Mouse (Mus musculus): ENCODE measurements around the gene Pak3. TPM values are rescaled to one million over a fixed set of nuclear protein-coding genes. Genes with fewer than 3 reads are reported as not detected.

Gene Pak3
- polyA plus RNA-seq, 1 experiment from 2014 or later = 4.9 TPM

DNA sequence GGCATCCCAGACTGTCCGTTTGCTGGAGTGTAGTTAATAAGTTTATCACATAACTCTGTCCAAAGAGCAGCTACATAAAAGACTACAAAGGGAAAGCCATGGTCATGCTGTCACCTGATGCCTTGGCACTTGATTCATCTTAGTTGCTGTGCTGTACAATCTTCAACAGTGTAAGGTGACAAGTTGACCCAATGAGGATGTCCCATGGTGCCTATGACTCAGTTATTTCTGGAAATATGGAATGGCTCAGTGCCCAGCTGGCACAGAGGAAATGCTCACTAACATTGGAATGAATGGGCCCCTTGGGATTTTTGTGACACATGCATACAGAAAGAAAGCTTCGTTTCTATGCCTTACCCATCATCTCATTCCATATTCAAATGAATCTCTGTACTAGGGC lies 55.3 kb downstream of the Pak3 start:
- WGBS = 28% methylated on average over 2 of the region's 2 CpGs
- no peaks in the 10 kb centered on the region for H3K9me3 ChIP-seq
- no peaks in the 10 kb centered on the region for H3K36me3 ChIP-seq
- no peak overlapping the region for H3K9ac ChIP-seq
- no peak overlapping the region for H3K4me3 ChIP-seq
- H3K27ac ChIP-seq (replicated peaks) = no peak overlapping the region
- no peaks in the 10 kb centered on the region for H3K27me3 ChIP-seq (replicated peaks)
- H3K4me1 ChIP-seq = no peaks in the 10 kb centered on the region
- no peak for ATAC-seq (ENCODE audit: extremely low read depth, insufficient number of reproducible peaks, low FRiP score, low TSS enrichment)
- H3K4me2 ChIP-seq = no peak overlapping the region

DNA sequence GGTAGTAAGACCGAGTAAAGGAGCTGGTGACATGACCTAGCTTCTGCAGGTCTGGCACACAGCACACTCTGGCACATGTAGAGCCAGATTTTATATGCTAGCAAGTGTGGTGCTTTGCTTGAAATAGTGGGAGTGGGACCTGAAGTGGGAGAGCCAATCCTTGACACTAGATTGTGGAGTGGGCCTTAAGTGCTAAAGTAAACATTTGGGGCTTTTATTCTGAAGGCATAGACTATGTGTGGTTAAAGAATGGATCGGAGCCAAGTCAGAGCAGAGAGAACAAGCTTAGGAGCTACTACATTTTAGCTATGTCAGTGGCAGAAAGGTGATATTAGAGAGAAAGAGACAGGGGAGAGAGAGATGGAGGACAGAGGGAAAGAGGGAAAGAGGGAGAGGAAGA lies 61.5 kb downstream of the Pak3 start:
- no peaks in the 10 kb centered on the region for H3K9me3 ChIP-seq
- no peak overlapping the region for H3K9ac ChIP-seq
- H3K4me1 ChIP-seq = no peaks in the 10 kb centered on the region
- WGBS = 70% methylated on average over 2 of the region's 2 CpGs
- no peaks in the 10 kb centered on the region for H3K36me3 ChIP-seq
- H3K27me3 ChIP-seq (replicated peaks) = no peaks in the 10 kb centered on the region
- no peak overlapping the region for H3K4me3 ChIP-seq
- no peak for ATAC-seq (ENCODE audit: extremely low read depth, insufficient number of reproducible peaks, low FRiP score, low TSS enrichment)
- H3K4me2 ChIP-seq = no peak overlapping the region
- H3K27ac ChIP-seq (replicated peaks) = no peak overlapping the region

DNA sequence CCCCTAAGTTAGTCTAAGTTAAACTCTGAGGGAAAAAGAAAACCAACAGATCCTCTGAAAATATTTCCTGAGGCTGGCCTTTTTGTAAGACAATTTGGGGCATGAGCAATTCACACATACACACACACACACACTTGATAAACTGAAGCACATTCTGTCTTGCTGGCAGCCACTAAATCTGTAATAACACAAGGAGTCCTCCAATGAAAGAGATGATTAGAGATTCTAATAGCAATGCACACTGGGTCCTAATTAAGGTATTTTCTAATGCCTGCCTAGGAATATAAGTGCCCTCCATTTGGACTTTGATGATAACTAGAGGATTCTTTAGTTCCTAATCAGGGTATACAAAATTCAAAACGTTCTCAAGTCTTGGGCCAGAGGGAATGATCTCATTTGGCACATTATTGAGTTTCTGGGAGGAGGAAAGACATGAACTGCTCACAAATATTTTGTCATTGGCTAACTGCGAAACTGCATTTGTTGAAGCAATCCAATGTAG lies 62.1 kb downstream of the Pak3 start:
- Histone ChIP-seq H3K4me1 (no peaks in the 10 kb centered on the region), H3K4me2 (no peak overlapping the region), H3K36me3 (no peaks in the 10 kb centered on the region), H3K27ac (replicated peaks) (no peak overlapping the region), H3K9ac (no peak overlapping the region), H3K27me3 (replicated peaks) (no peaks in the 10 kb centered on the region), H3K9me3 (no peaks in the 10 kb centered on the region), H3K4me3 (no peak overlapping the region)
- ATAC-seq (ENCODE audit: extremely low read depth, insufficient number of reproducible peaks, low FRiP score, low TSS enrichment) = no peak
- 54% methylated on average over 2 of the region's 2 CpGs for WGBS

DNA sequence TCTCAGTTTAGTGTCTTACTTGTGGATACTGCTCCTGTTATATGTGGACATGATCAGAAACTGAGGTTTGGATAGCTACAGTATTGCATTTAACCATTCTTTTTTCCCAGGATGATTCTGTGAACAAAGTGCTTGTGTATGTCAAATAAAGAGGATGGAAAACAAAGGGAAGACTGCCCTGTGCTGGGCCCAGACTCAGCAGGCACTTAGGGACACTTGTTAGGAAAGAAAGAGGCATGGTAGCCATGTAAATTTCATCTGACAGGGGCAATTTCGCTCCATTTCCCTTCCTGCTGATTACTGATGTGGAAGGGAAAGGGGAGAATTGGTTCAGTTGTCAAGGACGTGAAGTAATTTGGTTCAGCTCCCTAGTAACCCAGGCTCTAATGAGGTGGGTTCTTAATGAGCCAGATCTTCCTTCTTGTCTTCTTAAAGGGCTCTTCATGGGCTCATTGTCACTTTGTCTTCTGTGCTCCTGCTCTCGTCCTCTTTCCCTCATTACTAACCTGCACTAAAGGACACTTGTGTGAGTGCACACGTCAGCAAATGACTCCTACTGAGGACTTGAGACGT lies 88.6 kb downstream of the Pak3 start:
- 57% methylated on average over 5 of the region's 5 CpGs for WGBS

DNA sequence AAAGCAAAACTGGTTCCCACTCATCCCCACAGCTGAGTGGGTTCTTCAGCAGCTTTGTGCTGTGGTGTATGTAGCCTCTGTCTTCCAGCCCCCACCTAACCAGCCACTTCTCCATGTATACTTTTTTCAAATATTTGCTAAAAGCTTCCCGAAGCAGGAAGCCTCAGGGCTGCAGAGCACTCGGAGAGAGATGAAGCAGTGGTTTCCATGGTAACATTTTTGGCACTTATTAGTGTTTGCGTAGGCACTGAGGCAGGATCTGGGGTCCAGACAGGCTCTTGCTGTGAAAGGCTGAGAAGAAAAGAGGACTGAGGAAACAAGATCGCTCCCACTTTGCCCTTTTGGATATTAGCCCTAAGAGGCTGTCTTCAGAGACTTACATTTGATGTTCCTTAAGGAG lies 100.3 kb downstream of the Pak3 start:
- no peak overlapping the region for H3K4me2 ChIP-seq
- H3K9me3 ChIP-seq = no peaks in the 10 kb centered on the region
- 50% methylated on average over 4 of the region's 4 CpGs for WGBS
- H3K9ac ChIP-seq = no peak overlapping the region
- no peaks in the 10 kb centered on the region for H3K36me3 ChIP-seq
- no peak overlapping the region for H3K4me3 ChIP-seq
- H3K27me3 ChIP-seq (replicated peaks) = no peaks in the 10 kb centered on the region
- no peaks in the 10 kb centered on the region for H3K4me1 ChIP-seq
- ATAC-seq (ENCODE audit: extremely low read depth, insufficient number of reproducible peaks, low FRiP score, low TSS enrichment) = no peak
- H3K27ac ChIP-seq (replicated peaks) = no peak overlapping the region

More for the DNA sequence above, 88.6 kb downstream of the Pak3 start:
- Histone ChIP-seq H3K9ac (no peak overlapping the region), H3K4me2 (no peak overlapping the region), H3K4me1 (no peaks in the 10 kb centered on the region), H3K27me3 (replicated peaks) (no peaks in the 10 kb centered on the region), H3K36me3 (no peaks in the 10 kb centered on the region), H3K4me3 (no peak overlapping the region), H3K27ac (replicated peaks) (no peak overlapping the region), H3K9me3 (no peaks in the 10 kb centered on the region)
- ATAC-seq (ENCODE audit: extremely low read depth, insufficient number of reproducible peaks, low FRiP score, low TSS enrichment) = no peak

DNA sequence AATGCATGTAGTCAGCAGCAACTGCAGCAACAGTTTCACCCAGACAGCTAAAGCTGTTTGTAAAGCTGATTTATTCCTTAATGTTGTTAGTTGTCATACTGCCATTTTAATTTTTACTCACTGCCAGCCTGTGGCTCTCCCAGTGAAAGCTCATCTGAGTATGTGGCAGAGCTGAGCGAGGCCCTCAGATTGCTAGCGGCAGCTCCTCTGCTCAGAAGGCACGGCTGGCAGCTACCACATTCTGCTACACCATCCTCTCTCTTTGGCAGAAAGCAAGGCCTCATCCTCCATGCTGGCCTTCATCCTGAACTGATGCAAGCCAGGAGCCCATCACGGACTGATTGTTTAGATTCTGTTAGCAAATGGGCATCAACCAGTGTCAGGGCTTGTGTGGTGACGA lies 109.4 kb downstream of the Pak3 start:
- no peak overlapping the region for H3K9ac ChIP-seq
- WGBS = 72% methylated on average over 5 of the region's 5 CpGs
- no peaks in the 10 kb centered on the region for H3K36me3 ChIP-seq
- H3K27me3 ChIP-seq (replicated peaks) = no peaks in the 10 kb centered on the region
- ATAC-seq (ENCODE audit: extremely low read depth, insufficient number of reproducible peaks, low FRiP score, low TSS enrichment) = no peak
- no peak overlapping the region for H3K4me3 ChIP-seq
- H3K4me2 ChIP-seq = no peak overlapping the region
- H3K27ac ChIP-seq (replicated peaks) = no peak overlapping the region
- no peaks in the 10 kb centered on the region for H3K4me1 ChIP-seq
- H3K9me3 ChIP-seq = no peaks in the 10 kb centered on the region

DNA sequence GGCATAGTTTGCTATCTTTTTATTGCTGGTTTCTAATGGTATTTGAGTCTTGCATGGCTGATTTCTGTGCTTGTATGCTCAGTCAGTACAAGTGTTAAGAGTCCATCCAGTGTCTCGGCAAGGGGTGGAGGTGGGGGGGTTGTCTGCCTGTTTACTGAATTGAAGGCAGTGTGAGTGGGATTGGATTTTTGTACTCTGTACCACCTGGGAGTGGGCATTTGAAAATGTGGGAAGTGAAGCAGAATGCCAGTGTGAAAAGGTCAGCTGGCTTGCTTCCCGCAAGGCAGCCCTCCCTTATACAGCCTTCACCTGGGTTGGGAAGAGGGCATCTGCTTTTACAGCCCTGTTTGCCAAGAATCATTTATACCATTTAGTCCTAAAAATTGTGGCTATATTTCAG lies 125.5 kb downstream of the Pak3 start:
- Histone ChIP-seq H3K4me2 (no peak overlapping the region), H3K4me1 (no peaks in the 10 kb centered on the region), H3K27ac (replicated peaks) (no peak overlapping the region), H3K4me3 (no peak overlapping the region), H3K9ac (no peak overlapping the region), H3K9me3 (no peaks in the 10 kb centered on the region), H3K27me3 (replicated peaks) (0 out of 2 replicates have a peak, but pooled peaks cover 3% of the 10 kb centered on the region), H3K36me3 (no peaks in the 10 kb centered on the region)
- 67% methylated on average over 2 of the region's 2 CpGs for WGBS
- no peak for ATAC-seq (ENCODE audit: extremely low read depth, insufficient number of reproducible peaks, low FRiP score, low TSS enrichment)

DNA sequence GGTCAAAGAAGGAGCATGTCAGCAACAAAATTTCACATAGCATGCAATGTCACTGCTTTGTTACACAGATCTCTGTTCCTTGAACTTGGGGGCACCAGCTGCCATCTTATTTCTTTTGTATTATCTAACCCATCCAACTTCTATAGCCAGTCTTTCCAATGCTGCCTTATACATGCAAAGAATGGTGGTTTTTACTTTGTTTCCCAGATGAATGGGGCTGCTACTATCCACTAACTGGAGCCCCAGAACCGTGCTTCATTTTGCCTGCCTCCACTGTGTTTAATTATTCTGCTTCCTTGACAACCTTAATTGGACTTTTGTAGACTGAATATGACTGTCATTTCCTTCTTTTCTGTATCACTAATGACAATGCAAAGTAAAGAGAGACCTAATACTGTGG lies 126.4 kb downstream of the Pak3 start:
- 37% methylated on average over 1 of the region's 1 CpGs for WGBS
- H3K27ac ChIP-seq (replicated peaks) = no peak overlapping the region

DNA sequence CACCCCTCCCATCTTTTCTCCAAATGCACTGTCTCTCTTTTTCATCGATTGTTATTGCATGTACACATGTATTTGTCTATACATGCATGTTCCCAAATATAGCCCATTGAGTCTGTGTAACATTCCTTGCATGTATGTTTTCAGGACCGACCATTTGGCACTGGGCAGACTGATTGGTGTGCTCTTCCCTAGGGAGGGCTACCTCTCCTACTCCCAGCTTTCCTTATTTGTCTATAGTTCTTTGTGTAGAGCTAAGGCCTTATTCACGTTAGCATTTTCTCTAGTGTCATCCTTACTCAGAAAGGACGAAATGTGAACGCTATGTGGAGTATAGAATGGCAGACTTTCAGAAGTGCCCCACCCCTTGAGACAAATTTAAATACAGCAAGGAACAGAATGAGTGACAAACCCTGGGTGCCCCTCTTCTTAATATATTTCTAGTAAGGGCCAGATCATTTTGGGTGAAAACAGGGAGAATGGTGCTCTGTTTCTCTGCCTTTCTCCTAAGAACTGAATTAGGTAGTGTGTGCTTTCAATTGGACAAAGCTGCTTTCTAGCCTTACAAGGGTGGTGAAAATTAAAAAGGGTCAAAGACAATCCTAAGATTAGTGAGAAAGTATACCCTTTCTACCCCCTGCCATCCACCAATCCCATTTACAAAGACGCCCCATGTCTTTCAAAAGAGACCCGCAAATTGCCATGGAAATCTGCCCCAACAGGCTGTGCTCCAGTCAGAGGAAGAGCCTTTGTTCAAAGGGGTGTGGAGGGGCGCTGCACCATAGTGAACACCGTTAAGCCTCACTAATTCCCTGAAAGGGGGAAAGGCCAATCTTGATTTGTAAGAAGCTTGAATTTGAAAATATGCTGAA lies 136.2 kb downstream of the Pak3 start:
- 40% methylated on average over 9 of the region's 9 CpGs for WGBS
- no peak overlapping the region for H3K9ac ChIP-seq
- no peak overlapping the region for H3K4me3 ChIP-seq
- H3K9me3 ChIP-seq = no peaks in the 10 kb centered on the region
- ATAC-seq (ENCODE audit: extremely low read depth, insufficient number of reproducible peaks, low FRiP score, low TSS enrichment) = no peak
- H3K27ac ChIP-seq (replicated peaks) = no peak overlapping the region
- no peak overlapping the region for H3K4me2 ChIP-seq
- no peaks in the 10 kb centered on the region for H3K4me1 ChIP-seq
- peaks cover 23% of the 10 kb centered on the region for H3K27me3 ChIP-seq (replicated peaks)
- H3K36me3 ChIP-seq = no peaks in the 10 kb centered on the region

More for the DNA sequence above, 126.4 kb downstream of the Pak3 start:
- no peak overlapping the region for H3K4me2 ChIP-seq
- no peak overlapping the region for H3K9ac ChIP-seq
- no peaks in the 10 kb centered on the region for H3K4me1 ChIP-seq
- H3K27me3 ChIP-seq (replicated peaks) = 0 out of 2 replicates have a peak, but pooled peaks cover 3% of the 10 kb centered on the region
- H3K4me3 ChIP-seq = no peak overlapping the region
- no peaks in the 10 kb centered on the region for H3K36me3 ChIP-seq
- ATAC-seq (ENCODE audit: extremely low read depth, insufficient number of reproducible peaks, low FRiP score, low TSS enrichment) = no peak
- H3K9me3 ChIP-seq = no peaks in the 10 kb centered on the region

DNA sequence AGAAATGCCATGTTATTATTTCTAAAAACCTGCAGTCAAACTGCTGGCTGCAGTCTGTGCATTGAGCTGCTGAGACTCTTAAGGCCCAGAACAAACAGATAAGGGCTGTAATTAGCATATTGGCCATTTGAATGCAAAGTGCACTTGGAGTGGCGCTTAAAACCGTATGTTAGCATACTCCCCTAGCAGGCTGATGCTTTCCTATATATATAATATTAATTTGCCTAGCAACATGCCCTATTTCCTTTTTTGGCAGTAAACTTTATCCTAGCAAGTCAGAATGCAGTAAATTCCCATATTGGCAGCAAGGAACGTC lies 136.7 kb downstream of the Pak3 start:
- Histone ChIP-seq H3K4me1 (no peaks in the 10 kb centered on the region), H3K27me3 (replicated peaks) (peaks cover 23% of the 10 kb centered on the region), H3K4me2 (no peak overlapping the region), H3K36me3 (no peaks in the 10 kb centered on the region), H3K4me3 (no peak overlapping the region), H3K9ac (no peak overlapping the region), H3K9me3 (no peaks in the 10 kb centered on the region), H3K27ac (replicated peaks) (no peak overlapping the region)
- 17% methylated on average over 3 of the region's 3 CpGs for WGBS
- ATAC-seq (ENCODE audit: extremely low read depth, insufficient number of reproducible peaks, low FRiP score, low TSS enrichment) = no peak

DNA sequence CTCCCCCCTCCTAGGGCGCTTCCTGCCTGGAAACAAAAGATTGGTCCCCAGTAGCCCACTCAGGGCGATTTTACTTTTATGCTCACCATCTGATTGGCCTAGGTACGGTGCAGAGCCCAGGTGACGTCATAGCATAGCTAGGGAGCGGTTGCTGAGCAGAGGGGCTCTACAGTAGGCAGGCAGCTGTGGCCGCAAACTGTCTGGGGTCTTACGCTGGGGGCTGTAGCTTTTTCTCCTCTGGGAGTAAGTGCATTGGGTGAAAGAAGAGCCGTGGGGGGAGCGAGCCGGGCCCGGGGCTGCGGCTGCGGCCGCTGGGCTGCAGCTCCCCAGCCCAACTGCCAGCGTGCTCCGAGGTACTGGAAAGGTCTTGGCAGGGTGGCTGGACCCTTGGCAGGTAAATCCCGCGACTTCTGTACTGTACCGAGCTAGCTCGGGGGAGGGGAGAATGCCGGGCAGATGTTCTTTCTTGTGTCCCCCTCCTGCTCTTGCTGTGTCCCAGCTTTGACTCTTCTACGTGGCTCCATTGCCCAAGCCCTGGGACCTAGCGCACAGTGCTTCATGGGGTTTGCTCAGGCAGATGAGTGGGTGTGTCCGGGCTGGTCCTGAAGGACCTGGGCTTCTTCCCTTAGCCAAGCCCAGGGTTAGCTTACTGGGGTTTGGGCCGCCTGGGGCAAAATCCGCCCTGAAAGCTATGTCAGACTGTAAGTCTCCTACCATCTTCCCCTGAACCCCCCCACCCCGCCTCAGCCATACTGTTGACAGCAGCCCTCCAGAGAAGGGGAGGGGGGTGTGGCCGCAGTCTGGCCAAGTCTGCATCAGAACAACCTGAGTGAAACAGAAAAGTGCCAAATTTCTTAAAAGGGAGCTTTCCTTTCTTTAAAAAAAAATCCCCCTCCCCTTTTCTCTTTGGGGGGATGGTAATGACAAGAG lies 146.1 kb downstream of the Pak3 start:
- H3K9me3 ChIP-seq = no peaks in the 10 kb centered on the region
- no peaks in the 10 kb centered on the region for H3K4me1 ChIP-seq
- peak; percentile 61; the same call in 1 of the 2 replicates for ATAC-seq (ENCODE audit: extremely low read depth, insufficient number of reproducible peaks, low FRiP score, low TSS enrichment)
- no peaks in the 10 kb centered on the region for H3K36me3 ChIP-seq
- peaks cover 10% of the 10 kb centered on the region; the same call in 1 of the 2 replicates for H3K27me3 ChIP-seq (replicated peaks)
- peak overlapping the region; percentile 63 for H3K9ac ChIP-seq
- H3K4me2 ChIP-seq = peak overlapping the region; percentile 73
- no peak overlapping the region for H3K27ac ChIP-seq (replicated peaks)
- 12% methylated on average over 23 of the region's 28 CpGs for WGBS
- peak overlapping the region; percentile 60 for H3K4me3 ChIP-seq
